Mouse (Mus musculus): ENCODE measurements around the gene Ms4a6d.

DNA sequence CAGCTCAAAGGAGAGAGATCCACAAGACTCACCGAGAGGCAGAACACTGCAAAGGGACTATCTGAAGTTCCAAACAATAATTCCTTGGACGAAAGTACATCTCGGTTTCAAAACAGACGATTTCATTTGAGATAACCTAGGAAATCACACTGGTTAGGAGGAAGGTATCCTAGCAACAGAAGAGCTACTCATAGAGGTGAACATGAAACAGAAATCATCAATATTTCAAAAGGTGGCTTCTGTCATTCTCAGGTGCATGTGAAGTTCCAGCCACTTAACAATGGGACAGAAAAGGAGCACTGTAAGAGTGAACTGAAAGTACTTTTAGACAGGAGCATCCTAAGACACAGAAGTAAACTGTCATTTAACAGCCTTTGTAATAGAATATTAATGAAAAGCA lies 44.9 kb upstream of the Ms4a6d start:
- TF ChIP-seq CTCF (IDR thresholded peaks at IDR 0.05; ENCODE audit: control insufficient read depth, insufficient read depth, insufficient read length) (no peak), MYOG (IDR thresholded peaks at IDR 0.05; ENCODE audit: control insufficient read depth, extremely low read depth, insufficient read length) (no peak), MYOD1 (IDR thresholded peaks at IDR 0.05; ENCODE audit: control insufficient read depth, insufficient read length, low read depth) (no peak), MAX (IDR thresholded peaks at IDR 0.05) (no peak)
